Mouse (Mus musculus): ENCODE data around the gene Smtnl2.

DNA sequence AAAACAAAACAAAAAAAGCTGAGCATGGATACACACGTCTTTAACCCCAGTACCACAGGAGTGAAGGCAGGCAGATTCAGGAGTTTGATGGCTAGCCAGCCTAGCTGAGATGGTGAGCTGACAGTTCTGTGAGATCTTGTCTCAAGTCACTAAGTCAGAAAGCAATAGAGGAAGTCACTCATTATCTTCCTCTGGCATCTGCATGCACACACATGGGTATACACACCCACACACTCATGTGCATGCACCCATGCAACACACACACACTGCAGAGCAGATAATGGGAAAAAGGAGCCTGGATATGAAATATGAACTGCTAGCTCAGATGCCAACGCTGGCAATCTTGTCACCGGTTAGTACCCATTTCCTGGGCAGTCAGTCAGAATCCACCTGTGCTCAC is 18.3 kb downstream of the Smtnl2 start:
- no peak for TF ChIP-seq EP300 (optimal IDR thresholded peaks at IDR 0.05)
- TF ChIP-seq CTCF (IDR thresholded peaks at IDR 0.05; ENCODE audit: low read depth), result no peak
